Mouse (Mus musculus): ENCODE results near the gene Camta2. TPM values are rescaled to one million over a fixed set of nuclear protein-coding genes. Genes with fewer than 3 reads are reported as not detected.

The Camta2 gene
- polyA plus RNA-seq, 1 experiment = 22.6 TPM

GRCm38 (mm10) chr11:70699051-70699450, 11.1 kb upstream of the Camta2 start:
- Histone ChIP-seq H3K4me3 (replicated peaks) (no peak overlapping the region), H3K36me3 (replicated peaks; ENCODE audit: low read length) (peaks cover 6% of the 10 kb centered on the region), H3K27me3 (replicated peaks) (peaks cover 41% of the 10 kb centered on the region), H3K4me1 (peaks cover 28% of the 10 kb centered on the region), H3K9me3 (no peaks in the 10 kb centered on the region)
- TF ChIP-seq GATA1 (IDR thresholded peaks at IDR 0.05; ENCODE audit: borderline replicate concordance, low read length) (no peak), FLI1 (IDR thresholded peaks at IDR 0.05; ENCODE audit: low read length) (no peak)

- Histone ChIP-seq H3K4me1 (peaks cover 24% of the 10 kb centered on the region), H3K27me3 (replicated peaks) (peaks cover 34% of the 10 kb centered on the region), H3K36me3 (replicated peaks; ENCODE audit: low read length) (no peaks in the 10 kb centered on the region), H3K4me3 (replicated peaks) (no peak overlapping the region), H3K9me3 (no peaks in the 10 kb centered on the region)
- TF ChIP-seq GATA1 (IDR thresholded peaks at IDR 0.05; ENCODE audit: borderline replicate concordance, low read length) = no peak
- no peak for TF ChIP-seq FLI1 (IDR thresholded peaks at IDR 0.05; ENCODE audit: low read length)
Observed at GRCm38 (mm10) chr11:70697376-70697775, 9.5 kb upstream of the Camta2 start.

GRCm38 (mm10) chr11:70693504-70693903, 5.6 kb upstream of the Camta2 start:
- H3K4me3 ChIP-seq (replicated peaks) = no peak overlapping the region
- peaks cover 9% of the 10 kb centered on the region for H3K4me1 ChIP-seq
- no peak for TF ChIP-seq GATA1 (IDR thresholded peaks at IDR 0.05; ENCODE audit: borderline replicate concordance, low read length)
- TF ChIP-seq FLI1 (IDR thresholded peaks at IDR 0.05; ENCODE audit: low read length) = no peak
- no peaks in the 10 kb centered on the region for H3K9me3 ChIP-seq
- no peaks in the 10 kb centered on the region for H3K36me3 ChIP-seq (replicated peaks; ENCODE audit: low read length)
- peaks cover 27% of the 10 kb centered on the region for H3K27me3 ChIP-seq (replicated peaks)

- H3K4me1 ChIP-seq = peaks cover 40% of the 10 kb centered on the region
- peaks cover 17% of the 10 kb centered on the region for H3K36me3 ChIP-seq (replicated peaks; ENCODE audit: low read length)
- TF ChIP-seq FLI1 (IDR thresholded peaks at IDR 0.05; ENCODE audit: low read length) = no peak
- TF ChIP-seq GATA1 (IDR thresholded peaks at IDR 0.05; ENCODE audit: borderline replicate concordance, low read length) = no peak
- no peaks in the 10 kb centered on the region for H3K9me3 ChIP-seq
- no peak overlapping the region for H3K4me3 ChIP-seq (replicated peaks)
- peaks cover 22% of the 10 kb centered on the region for H3K27me3 ChIP-seq (replicated peaks)
Observed at GRCm38 (mm10) chr11:70689578-70689977, 1.7 kb upstream of the Camta2 start.

- Histone ChIP-seq H3K4me1 (peaks cover 48% of the 10 kb centered on the region), H3K36me3 (replicated peaks; ENCODE audit: low read length) (peaks cover 29% of the 10 kb centered on the region), H3K27me3 (replicated peaks) (peaks cover 16% of the 10 kb centered on the region), H3K9me3 (no peaks in the 10 kb centered on the region), H3K4me3 (replicated peaks) (peak overlapping the region; percentile 95)
- no peak for TF ChIP-seq FLI1 (IDR thresholded peaks at IDR 0.05; ENCODE audit: low read length)
- TF ChIP-seq GATA1 (IDR thresholded peaks at IDR 0.05; ENCODE audit: borderline replicate concordance, low read length) = no peak
Observed at GRCm38 (mm10) chr11:70688372-70688771, 467 bp upstream of the Camta2 start.

GRCm38 (mm10) chr11:70686901-70687566, 871 bp downstream of the Camta2 start:
- Histone ChIP-seq H3K27me3 (replicated peaks) (peaks cover 13% of the 10 kb centered on the region), H3K4me1 (peaks cover 61% of the 10 kb centered on the region), H3K4me3 (replicated peaks) (peak overlapping the region; percentile 95), H3K36me3 (replicated peaks; ENCODE audit: low read length) (peaks cover 43% of the 10 kb centered on the region), H3K9me3 (no peaks in the 10 kb centered on the region)
- no peak for TF ChIP-seq GATA1 (IDR thresholded peaks at IDR 0.05; ENCODE audit: borderline replicate concordance, low read length)
- no peak for TF ChIP-seq FLI1 (IDR thresholded peaks at IDR 0.05; ENCODE audit: low read length)

GRCm38 (mm10) chr11:70683640-70684039, 4.3 kb downstream of the Camta2 start:
- H3K4me1 ChIP-seq = peaks cover 74% of the 10 kb centered on the region
- TF ChIP-seq FLI1 (IDR thresholded peaks at IDR 0.05; ENCODE audit: low read length) (no peak), GATA1 (IDR thresholded peaks at IDR 0.05; ENCODE audit: borderline replicate concordance, low read length) (no peak)
- no peaks in the 10 kb centered on the region for H3K27me3 ChIP-seq (replicated peaks)
- peaks cover 76% of the 10 kb centered on the region for H3K36me3 ChIP-seq (replicated peaks; ENCODE audit: low read length)
- no peak overlapping the region for H3K4me3 ChIP-seq (replicated peaks)
- H3K9me3 ChIP-seq = no peaks in the 10 kb centered on the region

- H3K27me3 ChIP-seq (replicated peaks) = no peaks in the 10 kb centered on the region
- no peak overlapping the region for H3K4me3 ChIP-seq (replicated peaks)
- no peaks in the 10 kb centered on the region for H3K9me3 ChIP-seq
- H3K36me3 ChIP-seq (replicated peaks; ENCODE audit: low read length) = peaks cover 91% of the 10 kb centered on the region
- H3K4me1 ChIP-seq = peaks cover 66% of the 10 kb centered on the region
- TF ChIP-seq FLI1 (IDR thresholded peaks at IDR 0.05; ENCODE audit: low read length) (no peak), GATA1 (IDR thresholded peaks at IDR 0.05; ENCODE audit: borderline replicate concordance, low read length) (no peak)
Observed at GRCm38 (mm10) chr11:70681897-70682581, 5.9 kb downstream of the Camta2 start.

GRCm38 (mm10) chr11:70681170-70681569, 6.7 kb downstream of the Camta2 start:
- no peak for TF ChIP-seq GATA1 (IDR thresholded peaks at IDR 0.05; ENCODE audit: borderline replicate concordance, low read length)
- TF ChIP-seq FLI1 (IDR thresholded peaks at IDR 0.05; ENCODE audit: low read length) = no peak
- Histone ChIP-seq H3K9me3 (no peaks in the 10 kb centered on the region), H3K4me1 (peaks cover 62% of the 10 kb centered on the region), H3K4me3 (replicated peaks) (no peak overlapping the region), H3K36me3 (replicated peaks; ENCODE audit: low read length) (peaks cover 98% of the 10 kb centered on the region), H3K27me3 (replicated peaks) (no peaks in the 10 kb centered on the region)

GRCm38 (mm10) chr11:70679894-70680293, 8.0 kb downstream of the Camta2 start:
- peaks cover 55% of the 10 kb centered on the region for H3K4me1 ChIP-seq
- no peak for TF ChIP-seq FLI1 (IDR thresholded peaks at IDR 0.05; ENCODE audit: low read length)
- TF ChIP-seq GATA1 (IDR thresholded peaks at IDR 0.05; ENCODE audit: borderline replicate concordance, low read length) = no peak
- no peaks in the 10 kb centered on the region for H3K27me3 ChIP-seq (replicated peaks)
- no peaks in the 10 kb centered on the region for H3K9me3 ChIP-seq
- H3K4me3 ChIP-seq (replicated peaks) = no peak overlapping the region
- H3K36me3 ChIP-seq (replicated peaks; ENCODE audit: low read length) = peaks cover 98% of the 10 kb centered on the region

Data from megakaryocyte, embryonic 14.5 days (primary cell).